Mouse (Mus musculus) cerebellum, postnatal 36 days (tissue): ENCODE data around the gene Fzr1.
A peak's percentile ranks its signal among the peaks of the same experiment; 100 is the strongest.

Experiments used
- DNase-seq, 2 experiments: peaks; one replicate each; pipeline ENCODE4 v3.0.0; 2021 to 2022; ENCODE audit warnings: mixed read lengths in 2 of 2

Gene Fzr1

DNA sequence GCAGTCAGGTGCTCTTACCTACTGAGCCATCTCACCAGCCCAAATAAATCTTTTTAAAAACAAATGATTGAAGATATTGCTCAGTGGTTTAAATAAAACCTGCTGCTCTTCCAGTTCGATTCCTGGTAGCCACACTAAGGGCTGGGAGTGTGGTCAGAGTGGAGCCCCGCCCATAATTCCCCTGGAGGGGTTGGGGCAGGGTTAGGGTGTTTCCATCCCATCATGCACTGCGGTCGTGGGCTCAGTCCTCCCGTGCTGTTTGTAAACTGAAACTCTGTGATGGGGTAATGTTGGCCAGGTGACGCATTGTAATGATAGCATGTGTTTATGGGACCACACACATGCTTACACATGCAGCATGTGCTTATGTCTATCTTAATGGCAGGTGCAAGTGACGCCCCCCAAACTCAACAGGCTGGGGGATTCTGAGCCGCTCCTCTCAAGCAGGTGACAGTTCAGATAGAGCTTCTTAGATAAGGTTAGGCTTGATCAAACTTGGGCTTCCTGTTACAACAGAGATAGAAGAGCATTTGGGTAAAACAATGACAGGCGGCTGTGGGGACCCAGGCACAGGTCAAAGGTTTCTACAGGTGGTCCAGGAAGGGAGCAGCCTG lies 26.5 kb downstream of the Fzr1 start:
- DNase-seq: no peak

DNA sequence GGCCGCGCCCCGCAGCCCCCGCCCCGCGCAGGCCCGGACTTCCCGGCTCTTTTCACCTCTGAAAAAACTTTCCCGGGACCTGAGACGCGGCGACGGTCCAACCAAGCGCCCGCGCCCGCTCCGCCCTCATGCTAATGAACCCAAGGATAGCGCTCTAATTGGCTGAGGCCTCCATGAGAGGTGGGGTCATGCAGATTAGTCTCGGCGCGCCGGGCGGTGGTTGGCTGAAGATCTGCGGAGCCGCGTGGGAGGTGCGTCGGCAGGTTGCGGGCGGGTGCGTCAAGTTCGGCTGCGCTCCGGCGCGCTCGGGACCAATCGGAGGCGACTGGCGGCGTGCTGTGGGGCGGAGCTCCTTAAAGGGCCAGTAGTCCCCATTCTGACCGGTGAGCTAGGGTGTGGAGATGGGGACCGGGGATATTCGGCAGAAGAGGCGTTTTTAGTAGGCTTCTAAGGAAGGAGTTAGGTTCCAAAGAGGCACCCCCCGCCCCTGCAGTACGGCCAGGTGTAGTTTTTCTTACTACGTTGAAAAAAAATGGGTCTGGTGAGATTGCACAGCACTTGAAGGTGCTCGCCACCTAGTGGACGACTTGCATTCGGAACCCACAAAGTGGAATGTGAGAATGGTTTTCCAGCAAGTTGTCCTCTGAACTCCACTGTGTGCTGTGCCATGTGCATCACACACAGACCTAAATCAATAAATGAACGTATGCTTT lies 27.8 kb downstream of the Fzr1 start, which contains the start of gene Hmg20b:
Gene Hmg20b (minus strand): TSS at position 130 of the 713 bp plus-strand sequence.
- DNase-seq: peak; percentile 99 to 100

DNA sequence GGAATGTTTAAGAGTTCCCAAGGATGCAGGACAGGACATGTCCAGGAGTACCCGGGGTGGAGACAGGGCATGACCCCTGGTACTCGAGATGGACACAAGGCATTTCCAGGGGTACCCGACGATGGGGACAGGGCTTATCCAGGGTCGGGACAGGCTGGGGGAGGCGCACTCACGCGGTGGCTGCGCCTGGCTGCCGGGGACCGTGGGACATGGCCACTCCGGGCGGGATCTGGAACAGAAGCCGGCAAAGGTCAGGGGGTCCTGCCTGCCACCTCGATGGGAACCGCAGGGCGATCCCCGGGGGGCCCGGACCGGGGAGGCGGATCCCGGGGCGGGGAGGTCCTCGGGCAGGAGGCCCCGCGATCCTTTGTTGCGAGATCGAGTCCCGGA lies 28.4 kb downstream of the Fzr1 start:
- no peak for DNase-seq

DNA sequence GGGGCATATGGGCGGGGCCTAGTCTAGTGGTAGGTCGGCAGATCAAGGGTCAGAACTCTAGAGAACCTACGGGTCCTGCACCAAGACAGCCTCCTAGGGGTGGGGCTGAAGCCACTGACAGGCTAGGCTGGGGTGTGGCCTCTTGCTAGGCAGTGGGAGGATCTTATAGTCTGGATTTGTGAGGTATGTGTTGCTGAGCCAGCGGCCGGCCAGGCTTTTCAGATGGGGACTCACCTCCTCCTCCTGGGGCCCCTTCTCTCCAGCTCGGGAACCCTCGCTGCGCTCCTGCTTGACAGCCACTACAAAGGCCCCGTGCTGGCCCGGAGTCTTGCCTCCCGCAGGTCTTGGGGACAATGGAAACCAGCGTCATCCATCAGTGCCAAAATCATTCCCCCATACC lies 29.2 kb downstream of the Fzr1 start:
- DNase-seq: no peak

DNA sequence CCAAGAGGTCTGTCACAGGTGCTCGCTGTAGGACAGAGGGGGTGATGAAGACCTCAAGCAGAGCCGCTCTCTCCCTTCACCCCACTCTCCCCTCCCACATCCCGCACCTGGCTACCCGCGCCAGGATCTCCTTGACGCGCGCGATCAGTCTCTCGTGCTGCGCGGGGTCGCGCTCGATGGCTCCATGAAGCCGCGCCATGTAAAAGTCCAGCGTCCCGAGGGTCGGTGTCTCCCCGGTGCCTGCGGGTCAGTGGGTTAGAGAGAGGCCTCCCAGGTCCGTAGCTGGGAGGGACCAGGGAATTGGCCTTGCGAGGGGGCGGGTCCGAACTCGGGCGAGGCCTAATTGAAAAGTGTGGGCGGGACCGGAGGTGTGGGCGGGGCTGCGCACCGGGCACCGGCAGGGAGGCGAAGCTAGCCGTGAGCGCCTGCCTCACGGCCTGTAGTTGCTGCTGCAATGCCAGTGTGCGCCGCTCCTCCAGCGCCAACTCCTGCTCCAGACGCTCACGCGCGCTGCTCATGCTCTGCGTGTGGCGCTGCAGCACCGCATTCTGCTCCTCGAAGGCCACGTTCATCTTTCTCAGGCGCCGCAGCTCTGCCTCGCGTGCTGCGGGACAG lies 31.8 kb downstream of the Fzr1 start:
- no peak for DNase-seq

DNA sequence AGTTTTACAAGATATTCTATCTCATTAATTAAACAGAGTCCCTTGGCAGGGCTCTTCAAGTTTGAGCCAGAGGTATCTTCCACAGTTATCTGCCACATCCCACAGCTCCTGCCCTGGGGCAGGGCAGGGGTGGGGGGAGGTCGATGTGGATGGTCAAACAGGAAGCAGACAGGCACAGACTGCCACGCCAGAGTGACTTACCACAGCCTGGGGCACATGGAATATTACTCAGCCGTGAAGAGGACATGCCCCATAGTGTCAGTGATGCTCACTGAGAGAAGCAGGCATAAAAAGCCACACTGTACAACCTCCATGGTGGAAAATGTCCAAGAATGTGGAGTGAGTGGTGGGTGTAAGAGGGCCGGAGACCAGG lies 33.2 kb downstream of the Fzr1 start:
- DNase-seq: no peak

DNA sequence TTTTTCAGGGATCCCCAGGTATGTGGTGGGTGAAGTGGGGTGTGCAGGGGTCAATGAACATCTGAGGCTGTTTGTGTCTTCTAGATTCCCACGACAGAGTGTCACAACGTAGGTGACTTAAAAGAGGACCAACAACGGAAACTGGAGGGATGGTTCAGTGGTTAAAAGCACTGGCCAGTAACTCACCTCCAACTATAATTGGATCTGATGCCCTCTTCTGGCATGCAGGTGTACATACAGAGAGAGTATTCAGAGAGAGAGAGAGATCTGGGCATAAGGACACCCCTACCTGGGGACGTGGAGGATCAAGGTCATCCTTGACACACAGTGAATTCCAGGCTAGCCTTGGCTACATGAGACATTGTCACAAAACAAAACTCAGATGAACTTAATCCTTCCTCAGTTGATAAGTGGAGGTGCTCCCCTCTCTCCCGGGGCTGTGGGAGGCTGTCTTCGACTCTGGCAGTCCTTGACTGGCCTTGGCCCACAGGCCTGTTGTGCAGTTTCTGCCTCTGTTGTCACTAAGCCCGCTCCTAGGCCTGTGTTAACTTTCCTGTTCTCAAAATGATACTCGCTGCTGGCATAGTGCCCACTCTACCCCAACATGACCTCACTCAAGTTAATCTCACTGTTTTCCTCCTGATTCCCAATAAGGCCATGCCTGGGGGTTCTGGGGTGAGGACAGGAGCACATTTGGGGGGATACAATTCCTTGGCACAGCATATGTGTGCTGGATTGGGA lies 33.7 kb downstream of the Fzr1 start:
- DNase-seq: no peak

DNA sequence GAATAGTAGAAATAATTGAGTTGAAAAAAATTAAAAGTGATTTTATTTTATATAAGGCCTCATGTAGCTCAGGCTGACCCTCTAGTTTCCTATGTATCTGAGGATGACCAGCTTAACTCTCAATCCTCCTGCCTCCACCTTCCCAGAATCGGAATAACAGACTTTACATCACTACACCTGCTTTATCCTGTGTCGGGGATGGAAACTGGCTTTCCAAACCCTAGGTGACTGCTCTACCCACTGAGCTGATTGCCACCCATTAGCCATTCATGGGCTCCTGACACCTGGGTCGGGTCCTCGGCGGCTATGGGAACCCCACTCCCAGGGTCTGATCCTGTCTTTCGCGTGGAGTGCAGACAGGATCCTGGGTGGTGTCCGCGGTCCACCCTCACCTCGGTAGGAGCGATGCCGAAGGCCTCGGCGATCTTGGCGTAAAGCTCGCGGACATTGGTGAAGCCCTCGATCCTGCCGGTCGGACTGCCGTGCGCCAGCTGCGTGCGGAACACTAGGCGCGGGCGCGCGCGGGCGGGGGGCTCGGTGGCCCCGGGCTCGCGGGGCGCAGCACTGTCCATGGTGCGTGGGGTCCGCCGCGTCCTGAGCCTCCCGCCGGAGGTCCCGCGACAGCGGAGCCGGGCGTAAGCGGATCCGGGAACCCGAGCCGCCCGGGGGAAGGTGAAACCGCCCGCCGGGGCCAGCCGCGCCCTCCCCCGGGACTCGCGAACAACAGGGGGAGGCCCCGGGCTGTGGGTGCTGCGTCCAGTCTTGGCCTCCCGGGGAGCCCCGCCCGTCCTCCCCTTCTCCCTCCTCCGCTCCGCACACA lies 35.4 kb downstream of the Fzr1 start, which contains the start of gene Gipc3:
Gene Gipc3 (minus strand): TSS at position 581 of the 820 bp plus-strand sequence.
- DNase-seq: no peak

DNA sequence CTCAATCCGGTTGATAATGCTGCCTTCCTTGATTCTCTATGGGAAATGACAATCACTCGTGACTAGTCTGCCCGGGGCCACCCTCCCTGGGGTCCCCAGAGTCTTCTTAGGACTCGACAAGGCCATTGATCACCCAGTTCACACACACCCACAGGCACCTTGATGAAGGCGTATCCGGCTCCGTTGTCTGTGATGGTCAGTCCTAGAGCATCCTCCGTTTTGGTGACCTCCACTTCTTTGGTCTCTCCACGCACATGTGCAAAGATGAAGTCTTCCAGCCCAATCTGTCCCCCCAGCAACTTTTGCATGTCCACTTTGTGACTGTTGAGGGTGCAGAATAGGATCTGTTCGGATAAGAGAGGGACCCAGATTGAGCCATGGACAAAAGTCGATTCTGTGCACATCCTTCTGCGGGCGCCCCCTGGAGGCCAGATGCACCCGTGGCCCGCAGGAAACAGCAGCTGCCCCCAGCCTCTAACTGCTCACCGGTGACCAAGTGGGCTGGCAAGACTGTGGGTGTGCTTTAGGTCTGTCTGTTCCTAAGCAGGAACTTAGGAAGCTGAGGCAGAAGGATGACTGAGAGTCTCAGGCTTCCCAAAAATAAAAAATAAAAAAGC lies 36.9 kb downstream of the Fzr1 start:
- DNase-seq: peak; percentile 72 to 76

DNA sequence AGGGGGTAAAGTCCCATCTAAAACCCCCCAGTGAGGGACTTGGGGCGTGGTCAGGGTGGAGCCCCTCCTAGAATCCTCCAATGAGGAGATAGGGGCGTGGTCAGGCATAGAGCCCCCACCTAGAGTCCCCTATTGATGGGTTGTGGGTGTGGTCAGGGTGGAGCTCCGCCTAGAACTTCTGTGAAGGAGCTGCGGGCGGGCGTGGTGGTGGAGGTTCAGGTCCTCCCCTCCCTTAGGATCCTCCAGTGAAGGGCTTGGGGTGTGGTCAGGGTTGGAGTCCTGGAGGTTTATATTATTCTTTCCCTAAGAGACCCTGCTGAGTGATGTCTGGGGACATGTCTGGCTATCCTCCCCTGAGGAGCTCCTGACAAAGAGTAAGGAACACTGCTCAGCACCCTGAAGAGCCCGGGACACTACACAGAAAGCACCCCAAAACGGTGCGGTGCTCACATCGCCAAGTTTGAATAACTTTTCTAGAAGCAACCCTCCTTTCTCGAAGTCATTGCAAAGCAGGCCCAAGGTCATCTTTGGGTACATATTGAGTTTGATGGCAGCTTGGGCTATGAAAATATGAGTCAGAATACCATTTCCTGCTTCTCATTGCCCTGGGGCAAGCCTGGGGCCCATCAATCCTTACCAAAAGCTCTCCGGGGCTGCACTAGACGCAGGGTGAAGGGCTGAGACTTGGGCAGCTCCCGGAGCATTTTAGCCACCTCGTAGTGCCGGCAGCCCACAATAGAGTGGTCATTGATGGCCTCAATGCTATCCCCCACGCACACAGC lies 37.6 kb downstream of the Fzr1 start:
- no peak for DNase-seq

DNA sequence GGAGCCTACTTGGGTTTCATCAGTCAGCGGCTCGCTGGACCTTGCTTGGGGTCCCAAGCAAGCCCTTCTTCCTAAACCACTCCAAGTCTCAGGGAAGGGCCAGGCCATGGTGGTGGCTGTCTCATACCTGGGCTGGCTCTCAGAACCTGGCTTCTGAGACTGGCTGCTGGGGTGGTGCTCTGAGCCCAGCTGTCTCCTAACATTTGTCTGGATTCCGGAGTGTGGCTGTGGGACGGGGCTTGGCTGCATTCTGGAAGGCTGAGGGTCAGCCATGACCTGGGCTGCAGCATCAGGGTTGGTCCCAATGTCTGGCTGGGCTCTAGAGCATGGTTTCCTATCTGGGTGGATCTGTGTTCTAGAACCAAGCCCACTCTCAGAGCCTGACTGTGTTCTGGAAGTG lies 41.8 kb downstream of the Fzr1 start:
- DNase-seq: no peak

DNA sequence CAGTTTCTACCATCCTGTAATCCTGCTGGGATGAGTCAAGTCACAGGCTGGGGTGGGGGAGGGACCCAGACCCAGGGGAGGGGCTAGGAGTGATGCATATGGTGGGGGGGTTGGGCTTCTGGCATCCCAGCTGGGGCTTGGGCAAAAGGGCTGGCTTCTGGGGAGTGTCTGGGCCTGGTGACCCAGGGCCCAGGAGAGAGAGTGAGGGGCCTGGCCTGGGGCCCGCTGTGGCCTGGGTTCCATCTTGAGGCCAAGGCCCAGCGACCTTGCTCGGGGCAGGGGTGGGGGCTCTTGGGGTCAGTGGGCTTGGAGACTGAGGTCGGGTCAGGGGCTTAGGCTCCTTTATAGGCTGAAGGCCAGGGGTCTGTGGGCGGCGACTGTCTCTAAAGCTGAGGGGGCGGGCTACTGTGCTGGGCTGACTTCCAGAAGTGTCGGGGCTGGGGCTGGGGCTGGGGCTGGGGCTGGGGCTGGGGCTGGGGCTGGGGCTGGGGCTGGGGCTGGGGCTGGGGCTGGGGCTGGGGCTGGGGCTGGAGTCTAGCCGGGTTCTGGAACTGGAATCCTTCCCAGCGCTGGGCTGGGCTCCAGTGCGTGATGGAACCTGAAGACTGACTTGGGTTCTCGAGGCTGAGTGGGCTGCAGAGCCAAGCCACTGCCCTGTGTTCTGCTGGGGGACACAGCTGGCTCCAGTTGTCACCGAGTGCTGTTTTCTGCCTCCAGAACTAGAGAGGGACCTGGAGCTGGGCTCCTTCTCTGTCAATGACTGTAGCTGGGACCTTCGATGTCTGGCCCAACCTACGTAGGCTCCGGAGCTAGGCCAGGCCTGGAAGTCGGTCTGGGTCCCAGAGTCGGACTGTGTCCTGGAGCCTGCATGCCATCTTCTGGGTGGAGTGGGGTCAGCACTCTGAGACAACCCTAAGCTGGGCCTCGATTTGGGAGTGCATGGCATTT lies 42.6 kb downstream of the Fzr1 start:
- no peak for DNase-seq

DNA sequence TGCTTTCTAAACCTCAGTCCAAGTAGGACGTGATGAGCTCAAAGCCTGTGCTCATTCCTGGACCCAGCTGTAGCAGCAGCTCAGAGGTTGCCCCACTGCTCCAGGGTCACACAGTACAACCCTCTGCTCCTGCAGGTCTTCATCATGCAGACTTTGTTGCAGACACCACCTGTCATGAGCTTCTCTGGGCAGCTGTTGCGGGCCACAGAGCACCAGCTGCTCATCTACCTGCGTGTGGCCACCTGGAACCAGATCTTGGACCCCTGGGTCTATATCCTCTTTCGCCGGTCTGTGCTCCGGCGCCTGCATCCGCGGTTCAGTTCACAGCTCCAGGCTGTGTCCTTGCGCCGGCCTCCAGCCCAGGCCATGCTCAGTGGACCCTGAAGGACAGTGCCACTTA lies 44.0 kb downstream of the Fzr1 start:
- DNase-seq: no peak

DNA sequence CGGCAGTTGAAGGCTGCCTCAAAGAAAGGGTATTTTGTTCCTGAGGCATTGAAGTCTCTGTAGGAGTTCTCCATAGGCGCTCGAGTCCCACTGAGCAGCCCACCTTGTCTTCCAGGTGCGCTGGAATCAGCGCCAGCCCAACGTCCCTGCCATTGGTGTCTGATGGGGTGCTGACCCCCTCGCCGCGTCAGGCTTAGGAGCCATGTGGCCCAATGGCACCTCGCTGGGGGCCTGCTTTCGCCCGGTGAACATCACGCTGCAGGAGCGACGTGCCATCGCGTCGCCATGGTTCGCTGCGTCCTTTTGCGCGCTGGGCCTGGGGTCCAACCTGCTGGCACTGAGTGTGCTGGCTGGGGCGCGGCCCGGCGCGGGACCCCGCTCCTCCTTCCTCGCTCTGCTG lies 46.0 kb downstream of the Fzr1 start:
- DNase-seq: no peak

DNA sequence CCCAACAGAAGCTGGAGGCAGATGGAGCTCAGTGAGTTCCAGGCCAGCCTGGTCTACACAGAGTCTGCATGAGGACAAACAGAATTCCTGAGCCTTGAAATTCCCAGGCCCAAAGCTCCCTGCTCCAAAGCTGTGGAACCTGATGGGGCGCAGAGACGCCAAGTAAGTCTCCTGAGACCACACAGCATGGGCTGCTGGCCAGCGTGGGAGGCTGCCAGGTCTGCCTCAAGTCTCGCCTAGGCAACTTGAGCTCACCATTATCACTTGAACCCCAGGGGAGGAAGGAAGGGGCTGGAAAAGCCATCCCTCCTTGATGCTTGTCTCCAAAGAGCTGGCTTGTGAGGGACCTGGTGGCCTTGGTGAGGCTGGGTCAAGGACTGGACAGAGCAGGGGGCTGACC lies 48.3 kb downstream of the Fzr1 start:
- DNase-seq: no peak

DNA sequence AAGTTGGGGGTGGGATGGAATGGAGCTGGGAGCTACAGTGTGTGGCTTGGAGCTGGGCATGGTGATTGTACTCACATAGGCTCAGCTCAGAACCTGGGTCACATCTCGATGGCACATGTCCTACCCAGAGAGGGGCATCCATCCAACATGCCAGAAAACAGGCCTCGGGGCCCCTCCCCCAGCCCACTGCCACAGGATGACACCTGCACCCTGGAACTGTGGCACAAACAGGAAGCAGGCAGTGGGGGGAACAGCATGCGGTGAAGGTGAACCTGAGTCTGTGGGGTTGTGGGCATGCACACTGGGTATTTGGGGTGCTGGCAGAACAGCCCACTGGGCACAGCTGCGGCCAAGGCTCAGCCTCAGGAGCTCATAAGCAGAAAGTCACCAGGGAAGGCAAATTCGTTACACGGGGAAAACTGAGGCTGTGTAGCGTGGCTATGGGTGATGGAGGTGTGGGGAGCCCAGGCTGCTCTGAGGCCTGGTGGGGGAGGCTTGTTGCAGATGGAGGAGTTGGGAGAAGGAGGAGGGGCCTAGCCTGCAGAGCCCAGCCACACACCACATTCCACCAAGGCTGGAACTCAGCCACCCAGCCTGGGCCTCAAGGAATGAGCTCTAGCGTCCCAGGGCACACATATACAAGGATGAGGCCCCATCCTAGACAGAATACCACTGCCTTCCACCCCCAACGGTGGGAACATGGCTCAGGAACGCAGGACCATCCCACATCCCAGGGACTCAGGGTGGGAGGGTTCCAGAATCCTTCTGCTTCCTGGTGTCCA lies 48.9 kb downstream of the Fzr1 start:
- no peak for DNase-seq

DNA sequence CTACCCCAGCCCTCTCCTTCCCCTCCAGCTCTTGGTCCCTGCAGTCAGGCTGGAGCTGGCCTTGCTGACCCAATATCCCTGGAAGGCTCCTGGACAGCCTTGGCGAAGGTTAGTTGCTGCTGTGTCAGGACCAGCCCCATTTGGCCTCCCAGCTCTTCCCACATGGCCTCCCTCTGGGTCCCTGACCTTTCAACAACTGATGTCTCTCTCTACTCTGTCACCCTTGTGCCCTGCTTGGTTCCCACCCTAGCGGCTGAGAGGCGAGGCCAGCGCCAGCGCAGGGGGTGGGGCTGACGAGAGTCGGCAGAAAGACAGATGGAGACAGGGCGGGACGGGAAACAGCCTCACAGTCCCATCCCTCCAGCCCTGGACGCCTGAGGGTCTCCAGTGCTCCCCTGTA lies 49.9 kb downstream of the Fzr1 start, which contains the start of gene Tbxa2r:
Gene Tbxa2r (plus strand): TSS at position 346 of the 400 bp plus-strand sequence.
- no peak for DNase-seq

DNA sequence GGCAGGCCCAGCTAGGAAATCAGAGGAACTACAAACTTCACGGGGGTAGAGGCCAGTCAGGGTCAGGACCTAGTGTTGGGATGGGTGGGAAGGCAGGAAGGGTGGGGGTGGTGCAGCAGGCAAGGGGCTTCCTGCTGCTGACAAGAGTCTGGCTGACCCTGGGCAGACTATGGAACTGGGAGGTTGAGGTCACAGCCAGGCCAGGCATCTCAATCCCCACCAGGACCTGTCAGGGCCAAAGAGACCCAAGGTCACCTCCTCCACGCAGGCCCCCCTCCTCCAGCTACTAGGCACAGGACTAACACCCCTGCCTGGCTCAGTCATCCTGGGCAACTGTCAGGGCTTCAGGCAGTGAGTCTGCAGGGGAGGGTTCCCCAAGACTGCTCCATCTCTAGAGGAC lies 50.4 kb downstream of the Fzr1 start:
- no peak for DNase-seq

DNA sequence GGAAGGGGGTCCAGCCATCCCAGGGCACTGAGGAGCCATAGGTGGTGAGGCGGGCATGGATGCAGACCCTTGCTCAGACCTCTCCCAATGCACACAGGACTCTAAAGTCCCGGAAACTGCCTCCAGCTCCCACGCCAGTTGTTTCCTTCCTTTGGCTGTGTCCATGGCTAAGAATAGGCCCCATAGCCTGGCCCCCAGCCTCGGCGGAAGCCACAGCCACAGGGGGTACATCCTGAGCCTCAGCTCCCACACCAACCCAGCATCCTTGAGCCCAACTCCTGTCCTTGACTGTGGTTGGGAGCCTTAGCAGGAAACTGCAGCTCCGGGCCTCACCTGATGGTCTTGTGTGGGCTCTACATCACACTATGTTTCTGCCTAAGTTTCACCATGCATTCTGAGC lies 51.5 kb downstream of the Fzr1 start:
- DNase-seq: no peak
